Mouse (Mus musculus) cerebellum, adult 2 months (tissue): ENCODE results near the gene Uck1. TPM values are rescaled to one million over a fixed set of nuclear protein-coding genes. Genes with fewer than 3 reads are reported as not detected.

Experiments
- DNase-seq, 2 experiments: peaks; one replicate each; pipeline ENCODE4 v3.0.0; 2021
- H3K27ac ChIP-seq: fragments of 200-500 bp; 2 replicates; pipeline ENCODE4 v1.5.1; 2012; ENCODE audit warnings: low read length, control low read depth, inconsistent platforms; ENCODE audit not compliant: insufficient read depth
- H3K27me3 ChIP-seq: fragments of 200-500 bp; 2 replicates; pipeline ENCODE4 v1.6.1; 2012; ENCODE audit warnings: inconsistent platforms, mild to moderate bottlenecking, low read length, moderate library complexity; ENCODE audit not compliant: control insufficient read depth, insufficient read depth
- H3K4me1 ChIP-seq: fragments of 200-500 bp; 2 replicates; pipeline ENCODE4 v1.6.1; 2011; ENCODE audit warnings: low read length; ENCODE audit not compliant: control insufficient read depth, insufficient read depth
- H3K4me3 ChIP-seq: fragments of 200-500 bp; replicated peaks from 2 replicates; pipeline ENCODE3; 2011; ENCODE audit warnings: mild to moderate bottlenecking, low read depth, low read length, control low read depth; ENCODE audit not compliant: insufficient read depth
- CTCF ChIP-seq: fragments of 200-500 bp; IDR thresholded peaks from 2 replicates; pipeline ENCODE4 v1.5.1; 2011; ENCODE audit warnings: low read depth, mild to moderate bottlenecking, control low read depth, low read length, moderate library complexity, borderline replicate concordance; ENCODE audit not compliant: insufficient read depth
- POLR2A ChIP-seq: fragments of 200-500 bp; IDR thresholded peaks from 2 replicates; pipeline ENCODE4 v1.6.1; 2011; ENCODE audit warnings: low read length, control low read depth, borderline replicate concordance; ENCODE audit not compliant: insufficient read depth
- WGBS: fragments of 180-500 bp; shearing (Covaris S2); methylation state at CpG from one replicate; pipeline ENCODE4 v1.1.7; 2018; 5-methylcytosine and 5-hydroxymethylcytosine counted together
- polyA plus RNA-seq: library from polyadenylated mRNA; depleted of rRNA; stranded (reverse); fragments of >200 nt; gene quantifications from 2 replicates; pipeline ENCODE4 v1.2.3, GENCODE M21; 2012; rRNA removed

The Uck1 gene
- polyA plus RNA-seq, result 72.0 and 74.4 TPM in 2 replicates

- DNase-seq, result peak; percentile 92 to 93
- under 1% methylated on average over 59 of the region's 59 CpGs for WGBS
- peaks cover 9% of the 10 kb centered on the region for H3K4me1 ChIP-seq
- H3K27me3 ChIP-seq, result no peaks in the 10 kb centered on the region
- H3K27ac ChIP-seq, result peak within 1 kb of the TSS; percentile 43
- TF ChIP-seq CTCF (no peak), POLR2A (peak; percentile 87)
- peak within 1 kb of the TSS; percentile 82 for H3K4me3 ChIP-seq
These were observed at the start of gene Uck1 for GRCm38 (mm10) chr2:32259657-32260417. Gene Uck1, minus strand, starts transcription at chr2:32260159.

- peak overlapping the region; percentile 34; the same call in 1 of the 2 replicates for H3K27ac ChIP-seq
- WGBS, result 54% methylated on average over 16 of the region's 16 CpGs
- H3K27me3 ChIP-seq, result no peaks in the 10 kb centered on the region
- H3K4me1 ChIP-seq, result peaks cover 39% of the 10 kb centered on the region
- peak; percentile 61 to 63 for DNase-seq
- H3K4me3 ChIP-seq, result no peak overlapping the region
- TF ChIP-seq CTCF, result no peak
- no peak for TF ChIP-seq POLR2A
These were observed 49.1 kb upstream of the Uck1 start for GRCm38 (mm10) chr2:32308870-32309568.

- Histone ChIP-seq H3K4me1 (peaks cover 39% of the 10 kb centered on the region), H3K27me3 (no peaks in the 10 kb centered on the region), H3K27ac (no peak overlapping the region), H3K4me3 (no peak overlapping the region)
- no peak for TF ChIP-seq POLR2A
- TF ChIP-seq CTCF, result peak; percentile 78
- 39% methylated on average over 8 of the region's 8 CpGs for WGBS
- peak; percentile 74 to 79 for DNase-seq
These were observed 48.2 kb upstream of the Uck1 start for GRCm38 (mm10) chr2:32307941-32308760.

- no peak for TF ChIP-seq POLR2A
- TF ChIP-seq CTCF, result no peak
- no peak overlapping the region for H3K27ac ChIP-seq
- DNase-seq, result peak in 1 of 2 experiments; percentile 34
- 74% methylated on average over 6 of the region's 6 CpGs for WGBS
- peaks cover 36% of the 10 kb centered on the region for H3K4me1 ChIP-seq
- no peak overlapping the region for H3K4me3 ChIP-seq
- H3K27me3 ChIP-seq, result no peaks in the 10 kb centered on the region
These were observed 47.4 kb upstream of the Uck1 start for GRCm38 (mm10) chr2:32307247-32307798.

GRCm38 (mm10) chr2:32306176-32306575, 46.2 kb upstream of the Uck1 start:
- no peak overlapping the region for H3K4me3 ChIP-seq

GRCm38 (mm10) chr2:32305668-32306067, 45.7 kb upstream of the Uck1 start:
- DNase-seq, result no peak
- Histone ChIP-seq H3K27me3 (no peaks in the 10 kb centered on the region), H3K4me3 (no peak overlapping the region), H3K27ac (0 out of 2 replicates have a peak overlapping the region, but pooled peaks have one; percentile 4), H3K4me1 (peaks cover 29% of the 10 kb centered on the region)
- WGBS, result 64% methylated on average over 5 of the region's 5 CpGs
- TF ChIP-seq CTCF (no peak), POLR2A (no peak)

More at GRCm38 (mm10) chr2:32306176-32306575, 46.2 kb upstream of the Uck1 start:
- H3K27ac ChIP-seq, result 0 out of 2 replicates have a peak overlapping the region, but pooled peaks have one; percentile 4
- DNase-seq, result no peak
- WGBS, result 61% methylated on average over 9 of the region's 9 CpGs
- peaks cover 29% of the 10 kb centered on the region for H3K4me1 ChIP-seq
- TF ChIP-seq POLR2A, result no peak
- no peak for TF ChIP-seq CTCF
- H3K27me3 ChIP-seq, result no peaks in the 10 kb centered on the region

- peak; percentile 96 for TF ChIP-seq CTCF
- TF ChIP-seq POLR2A, result 0 out of 2 replicates have a peak, but pooled peaks have one; percentile 16
- Histone ChIP-seq H3K27ac (peak overlapping the region; percentile 1; the same call in 1 of the 2 replicates), H3K4me1 (peaks cover 17% of the 10 kb centered on the region), H3K4me3 (no peak overlapping the region), H3K27me3 (no peaks in the 10 kb centered on the region)
- WGBS, result 36% methylated on average over 8 of the region's 8 CpGs
- peak; percentile 81 to 86 for DNase-seq
These were observed 44.3 kb upstream of the Uck1 start for GRCm38 (mm10) chr2:32304145-32304832.
